Mouse (Mus musculus): ENCODE results near the gene Nr1h3.

Gene Nr1h3

DNA sequence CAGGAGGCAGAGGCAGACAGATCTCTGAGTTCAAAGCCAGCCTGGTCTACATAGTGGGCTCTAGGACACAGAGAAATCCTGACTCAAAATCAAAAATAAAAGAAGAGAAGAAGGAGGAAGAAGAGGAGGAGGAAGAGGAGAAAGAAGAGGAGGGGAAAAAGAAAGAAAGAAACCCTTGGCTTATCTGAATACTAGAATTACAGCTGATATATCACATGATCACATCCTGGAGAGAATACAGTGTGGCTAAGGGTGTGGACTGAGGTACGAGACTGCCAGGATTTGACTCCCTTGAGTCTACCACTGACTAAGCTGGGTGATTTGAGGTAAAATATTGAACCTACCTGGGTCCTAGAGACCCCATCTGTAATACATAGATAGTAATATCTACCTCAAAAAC lies 16.4 kb downstream of the Nr1h3 start:
- DNase-seq (ENCODE audit: low read depth, low spot score): no peak

DNA sequence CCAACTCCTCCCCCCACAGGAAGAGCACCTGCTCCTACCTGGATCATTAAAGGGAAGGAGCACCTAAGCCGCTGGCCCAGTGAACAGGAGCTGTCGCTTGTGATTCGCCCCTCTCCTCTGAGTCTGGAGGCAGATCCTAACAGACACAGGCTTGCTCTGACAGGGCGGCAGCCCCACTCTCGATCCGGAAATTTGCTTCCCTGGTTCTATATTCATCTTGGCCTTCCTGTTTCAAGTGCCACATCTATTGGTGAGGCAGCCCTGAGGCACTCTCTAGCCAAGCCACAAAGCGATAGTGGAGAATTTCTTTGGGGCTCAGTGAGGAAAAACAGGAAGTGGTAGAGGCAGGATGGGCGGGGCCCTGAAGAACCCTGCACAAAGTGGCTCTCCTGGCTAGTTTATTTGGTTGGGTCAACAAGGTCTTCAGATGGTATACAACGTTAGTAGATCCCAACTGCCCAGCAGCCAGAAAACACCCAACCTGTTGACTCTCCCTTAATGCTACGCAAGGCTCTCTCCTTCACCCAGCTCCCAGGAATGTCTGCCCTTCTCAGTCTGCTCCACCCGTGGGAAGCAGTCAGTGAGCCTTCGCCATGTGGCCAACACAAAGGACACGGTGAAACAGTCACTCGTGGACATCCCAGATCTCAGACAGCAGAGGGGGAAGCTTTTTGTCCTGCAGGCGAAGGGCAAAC lies 18.8 kb downstream of the Nr1h3 start, which contains the start of gene Madd:
TSS of gene Madd (minus strand) at position 127 of the 695 bp plus-strand sequence.
- no peak for DNase-seq (ENCODE audit: low read depth, low spot score)

- peak; percentile 93 for DNase-seq (ENCODE audit: low read depth, low spot score)
Measured at GRCm38 (mm10) chr2:91183148-91183513, 19.5 kb downstream of the Nr1h3 start.

DNA sequence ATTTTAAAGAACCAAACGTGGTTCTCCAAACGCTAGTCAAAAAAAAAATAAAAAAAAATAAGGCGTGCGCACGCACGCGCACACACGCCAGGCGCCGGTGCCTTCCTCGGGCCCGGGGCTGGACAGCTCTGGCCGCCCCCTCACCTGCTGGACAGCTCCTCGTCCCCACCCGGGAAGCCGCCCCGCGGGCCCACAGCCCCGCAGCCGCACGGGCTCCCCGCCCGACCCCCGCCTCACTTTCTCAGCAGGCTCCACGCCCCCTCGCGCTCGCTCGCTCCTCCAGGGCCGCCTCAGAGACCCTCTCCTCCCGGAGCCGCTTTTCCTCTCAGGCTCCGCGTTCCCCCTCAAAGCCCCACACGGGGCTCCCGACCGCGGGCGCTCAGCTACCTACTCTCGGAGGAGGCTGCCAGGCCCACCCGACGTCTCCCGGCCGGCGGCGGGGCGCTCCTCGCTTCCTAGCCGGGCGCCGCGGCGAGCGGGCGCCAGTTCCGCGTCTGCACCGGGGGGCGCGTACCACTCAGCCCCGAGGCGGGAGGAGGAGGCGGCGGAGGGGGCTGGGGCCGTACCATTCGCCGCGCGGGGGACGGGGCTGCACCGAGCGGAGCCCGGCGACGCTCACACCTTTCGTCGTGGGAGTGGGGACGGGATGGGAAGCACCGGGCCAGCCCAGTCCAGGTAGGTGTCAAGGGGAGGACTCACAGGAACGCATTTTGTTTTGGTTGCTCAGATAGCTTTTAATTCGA lies 20.1 kb downstream of the Nr1h3 start:
- peak; percentile 85 for DNase-seq (ENCODE audit: low read depth, low spot score)

DNA sequence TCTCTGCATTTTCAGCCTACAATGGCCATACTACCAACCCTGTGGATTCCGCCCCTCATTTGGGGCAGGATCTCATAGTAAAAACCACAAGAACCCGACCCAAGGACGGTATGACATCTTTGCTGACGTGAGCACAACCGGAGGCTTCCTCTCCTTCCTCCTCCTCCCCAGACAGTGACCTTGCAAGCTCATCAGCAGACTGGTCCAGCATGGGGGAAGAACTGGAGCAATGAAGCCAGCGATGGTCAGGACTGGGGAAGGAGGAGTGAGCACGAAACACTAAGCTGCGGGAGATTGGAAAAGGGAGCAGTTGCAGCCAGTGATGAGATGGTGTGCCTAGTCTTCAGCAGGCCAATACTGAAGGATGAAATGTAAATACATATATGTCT lies 20.6 kb downstream of the Nr1h3 start:
- DNase-seq (ENCODE audit: low read depth, low spot score): no peak

- no peak for DNase-seq (ENCODE audit: low read depth, low spot score)
Measured at GRCm38 (mm10) chr2:91180706-91181105, 21.9 kb downstream of the Nr1h3 start.

- no peak for DNase-seq (ENCODE audit: low read depth, low spot score)
Measured at GRCm38 (mm10) chr2:91179825-91180224, 22.8 kb downstream of the Nr1h3 start.

DNA sequence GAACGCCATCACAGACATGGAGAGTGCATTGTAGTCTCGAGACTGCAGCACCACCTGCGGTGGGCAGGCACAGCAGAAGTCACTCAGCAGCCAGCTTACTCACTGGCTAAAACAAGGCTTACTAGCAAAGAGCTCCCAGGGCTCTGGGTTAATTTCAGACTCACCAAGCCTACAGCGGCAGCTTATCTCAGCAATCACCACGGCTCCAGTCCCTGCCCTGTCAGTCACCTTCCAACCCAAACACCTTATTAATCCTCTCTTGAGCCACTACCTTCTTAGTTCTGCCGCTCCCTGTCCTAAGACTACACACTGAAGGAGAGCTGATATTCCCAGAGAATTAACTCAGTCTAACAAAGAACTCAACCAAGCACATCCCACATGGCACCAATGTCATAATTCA lies 26.4 kb downstream of the Nr1h3 start:
- DNase-seq (ENCODE audit: low read depth, low spot score): no peak

GRCm38 (mm10) chr2:91175490-91175889 lies 27.1 kb downstream of the Nr1h3 start:
- DNase-seq (ENCODE audit: low read depth, low spot score): no peak

DNA sequence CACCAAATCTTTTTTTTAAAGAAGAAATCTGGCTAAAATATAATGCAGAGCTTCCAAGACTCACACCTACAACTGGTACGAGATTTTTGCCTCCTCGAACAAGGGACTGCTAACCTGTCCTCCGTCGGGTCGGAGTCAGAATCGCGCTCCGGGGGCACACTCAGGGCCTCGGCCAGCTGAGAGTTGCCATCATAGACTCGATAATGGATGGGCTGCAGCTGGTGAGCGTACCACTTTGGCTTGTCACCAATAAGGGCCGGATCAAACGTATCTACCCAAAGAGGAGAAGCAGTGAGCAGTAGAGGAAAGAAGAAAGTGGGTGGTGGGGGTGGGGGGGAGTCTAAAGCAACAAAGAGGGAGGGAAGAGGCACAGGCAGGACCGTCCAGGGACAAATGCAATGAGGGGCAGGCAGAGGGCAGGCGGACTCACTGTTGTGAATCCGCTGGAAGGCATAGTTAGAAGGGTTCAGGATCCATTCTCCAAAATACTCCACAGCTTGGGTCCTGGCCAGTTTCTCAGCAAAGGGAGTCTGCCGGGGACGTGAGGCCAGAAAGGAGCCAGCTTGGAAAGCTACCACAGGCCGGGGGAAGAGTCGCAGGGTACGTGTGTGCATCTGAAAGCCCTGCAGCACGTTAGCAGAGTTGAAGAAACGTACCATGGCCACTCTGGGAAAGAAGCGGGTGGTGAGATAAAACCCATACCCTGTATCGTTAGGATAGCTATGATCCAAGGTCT lies 32.9 kb downstream of the Nr1h3 start:
- no peak for DNase-seq (ENCODE audit: low read depth, low spot score)

GRCm38 (mm10) chr2:91167629-91168028 lies 35.0 kb downstream of the Nr1h3 start:
- no peak for DNase-seq (ENCODE audit: low read depth, low spot score)

DNA sequence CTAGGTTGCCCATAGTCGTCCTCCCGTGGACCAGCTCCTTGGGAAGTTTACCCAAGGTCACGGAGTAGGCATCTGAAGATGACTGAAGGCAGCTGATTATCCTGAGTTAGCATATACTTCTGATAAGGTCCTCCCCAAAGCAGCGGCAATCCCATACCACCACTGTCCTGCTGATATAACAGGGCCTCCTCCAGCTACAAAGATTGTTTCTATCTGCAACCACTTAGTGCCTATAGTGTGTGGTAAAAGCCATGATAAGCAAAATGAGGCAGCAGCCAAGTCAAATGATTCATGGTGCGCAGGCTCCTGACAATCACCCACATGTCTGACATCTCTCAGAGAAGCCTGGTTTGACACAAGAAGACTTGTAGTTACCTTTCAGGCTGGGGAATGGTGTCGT lies 37.6 kb downstream of the Nr1h3 start:
- DNase-seq (ENCODE audit: low read depth, low spot score): no peak

DNA sequence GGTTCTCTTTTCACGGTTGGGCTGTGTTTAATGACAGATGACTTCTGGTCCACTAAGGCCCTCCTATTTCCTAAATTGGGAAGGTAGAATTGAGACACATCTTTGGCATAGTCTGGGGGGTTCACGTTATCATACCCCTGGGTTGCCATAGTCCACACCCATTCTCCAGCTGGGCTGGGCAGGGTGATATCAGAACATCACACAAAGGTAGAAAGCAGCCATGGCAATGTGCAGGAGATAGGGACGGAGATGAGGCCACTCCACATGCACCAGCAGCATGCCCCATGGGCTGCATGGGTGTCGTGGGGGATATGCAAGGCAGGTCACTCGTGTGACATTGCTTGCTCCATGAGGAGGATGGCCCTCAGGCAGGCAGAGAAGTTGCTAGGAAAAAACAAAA lies 39.1 kb downstream of the Nr1h3 start:
- no peak for DNase-seq (ENCODE audit: low read depth, low spot score)

GRCm38 (mm10) chr2:91162952-91163351 lies 39.7 kb downstream of the Nr1h3 start:
- DNase-seq (ENCODE audit: low read depth, low spot score): no peak

DNA sequence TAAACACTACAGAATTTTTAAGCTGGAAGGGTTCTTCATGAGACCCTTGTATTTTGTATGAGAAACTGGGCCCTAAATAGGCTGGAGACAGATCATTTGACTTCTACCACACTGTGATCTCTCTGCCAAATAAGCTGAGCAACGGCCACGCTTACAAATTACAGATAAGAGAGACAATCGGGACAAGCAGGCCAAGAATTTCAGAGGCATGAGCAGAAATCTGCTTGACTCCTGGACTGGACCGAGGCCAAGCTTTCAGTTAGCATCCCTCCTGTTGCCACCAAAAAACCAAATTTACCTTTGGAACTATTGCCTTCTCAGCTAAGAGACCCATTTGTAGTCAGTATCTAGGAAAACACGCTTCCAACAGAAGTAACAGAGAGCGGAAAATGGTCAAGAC lies 42.0 kb downstream of the Nr1h3 start:
- DNase-seq (ENCODE audit: low read depth, low spot score): no peak

- no peak for DNase-seq (ENCODE audit: low read depth, low spot score)
Measured at GRCm38 (mm10) chr2:91157002-91157752, 45.5 kb downstream of the Nr1h3 start.

- no peak for DNase-seq (ENCODE audit: low read depth, low spot score)
Measured at GRCm38 (mm10) chr2:91154091-91154490, 48.5 kb downstream of the Nr1h3 start.

DNA sequence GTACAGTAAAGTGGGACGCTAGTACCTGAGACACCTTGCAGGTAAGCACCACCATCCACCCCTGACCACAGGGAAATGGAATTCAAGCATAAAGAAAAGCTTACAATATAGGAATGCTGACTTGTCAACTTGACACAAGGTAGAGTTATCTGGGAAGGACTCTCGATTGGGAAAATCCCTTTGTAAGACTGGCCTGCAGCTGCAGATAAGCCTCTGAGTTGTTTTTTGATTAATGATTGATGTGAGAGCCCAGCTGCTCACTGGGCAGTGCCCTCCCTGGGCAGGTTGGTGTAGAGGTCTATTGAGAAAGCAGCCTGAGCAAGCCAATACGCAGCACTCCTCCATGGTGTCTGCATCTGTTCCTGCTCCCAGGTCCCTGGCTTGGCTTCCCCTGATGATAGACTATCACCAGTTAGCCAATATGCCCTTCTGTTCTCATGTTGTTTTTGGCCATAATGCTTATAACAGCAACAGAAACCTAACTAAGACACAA lies 49.7 kb downstream of the Nr1h3 start:
- no peak for DNase-seq (ENCODE audit: low read depth, low spot score)

GRCm38 (mm10) chr2:91151331-91151730 lies 51.3 kb downstream of the Nr1h3 start:
- DNase-seq (ENCODE audit: low read depth, low spot score): no peak

DNA sequence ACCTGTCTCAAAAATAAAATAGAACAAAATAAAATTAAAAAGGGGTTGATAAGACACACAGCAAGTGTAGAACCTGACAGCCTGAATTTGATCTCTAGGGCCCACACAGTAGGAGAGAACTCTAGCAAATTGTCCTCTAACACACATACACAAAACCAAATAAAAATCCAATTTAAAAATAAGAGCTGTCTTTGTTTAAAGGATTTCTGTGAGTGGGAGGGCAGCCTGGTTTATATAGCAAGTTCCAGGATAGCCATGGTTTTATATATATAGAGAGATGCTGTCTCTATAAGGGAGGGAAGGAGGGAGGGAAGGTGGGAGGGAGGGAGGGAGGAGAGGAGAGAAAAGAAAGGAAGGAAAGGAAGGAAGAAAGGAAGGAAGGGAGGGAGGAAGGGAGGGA lies 54.5 kb downstream of the Nr1h3 start:
- no peak for DNase-seq (ENCODE audit: low read depth, low spot score)

GRCm38 (mm10) chr2:91143401-91143800 lies 59.2 kb downstream of the Nr1h3 start:
- DNase-seq (ENCODE audit: low read depth, low spot score): no peak

- no peak for DNase-seq (ENCODE audit: low read depth, low spot score)
Measured at GRCm38 (mm10) chr2:91142920-91143319, 59.7 kb downstream of the Nr1h3 start.
